ENCODE assay signal across 9 mouse cellular contexts in genomic region chr2:168248856-168249245, GRCm38 (mm10). TPM values are rescaled to one million over a fixed set of nuclear protein-coding genes. Genes with fewer than 3 reads are reported as not detected.
DNase-seq lines count a peak whose midpoint lies in the region; ATAC-seq and TF ChIP-seq lines count a peak whose summit lies in the region.
"Had no signal": no experiment of that assay in that cellular context is flagged by ENCODE, and none has a peak within 500 bp of the region (broad histone marks: within the 10 kb centered on the region; RNA-seq: fewer than 3 reads in every experiment).

No protein-coding gene starts in this region.

- no peaks in the 10 kb centered on the region for H3K36me3 ChIP-seq in hindbrain, embryonic 10.5 days
- H3K36me3 ChIP-seq in hindbrain, embryonic 12.5 days = no peaks in the 10 kb centered on the region
- no peaks in the 10 kb centered on the region for H3K36me3 ChIP-seq in liver, postnatal 0 days (replicated peaks; ENCODE audit: insufficient read depth, low read length)
- H3K36me3 ChIP-seq: limb, embryonic 13.5 days had no signal

- H3K4me1 ChIP-seq in hindbrain, embryonic 10.5 days (replicated peaks) = peaks cover 10% of the 10 kb centered on the region; the same call in 1 of the 2 replicates
- H3K4me1 ChIP-seq in hindbrain, embryonic 12.5 days = peaks cover 4% of the 10 kb centered on the region; the same call in 1 of the 2 replicates
- no peaks in the 10 kb centered on the region for H3K4me1 ChIP-seq in liver, postnatal 0 days (ENCODE audit: insufficient read depth)

- TF ChIP-seq EP300 in liver, postnatal 0 days (IDR thresholded peaks at IDR 0.05; ENCODE audit: low read depth) = no peak

- H3K9ac ChIP-seq in hindbrain, embryonic 12.5 days = no peak overlapping the region
- H3K9ac ChIP-seq in liver, postnatal 0 days (replicated peaks) = no peak overlapping the region
- H3K9ac ChIP-seq: limb, embryonic 13.5 days had no signal

- no peak for ATAC-seq in hindbrain, embryonic 12.5 days (ENCODE audit: low FRiP score)
- no peak for ATAC-seq in liver, postnatal 0 days
- ATAC-seq in erythroblast, adult 5-6 weeks (replicated peaks; ENCODE audit: low FRiP score, poor library complexity, severe bottlenecking) = no peak

- no peak overlapping the region for H3K4me2 ChIP-seq in hindbrain, embryonic 12.5 days (replicated peaks)
- no peak overlapping the region for H3K4me2 ChIP-seq in liver, postnatal 0 days (ENCODE audit: low read depth, low read length)
- H3K4me2 ChIP-seq: limb, embryonic 13.5 days had no signal

- no peak overlapping the region for H3K4me3 ChIP-seq in hindbrain, embryonic 10.5 days
- no peak overlapping the region for H3K4me3 ChIP-seq in hindbrain, embryonic 12.5 days
- no peak overlapping the region for H3K4me3 ChIP-seq in liver, postnatal 0 days (ENCODE audit: low read depth, low read length)
- H3K4me3 ChIP-seq: limb, embryonic 13.5 days had no signal

- no peaks in the 10 kb centered on the region for H3K9me3 ChIP-seq in hindbrain, embryonic 10.5 days
- no peaks in the 10 kb centered on the region for H3K9me3 ChIP-seq in hindbrain, embryonic 12.5 days (replicated peaks)
- H3K9me3 ChIP-seq in liver, postnatal 0 days (ENCODE audit: low read length) = no peaks in the 10 kb centered on the region
- H3K9me3 ChIP-seq: limb, embryonic 13.5 days had no signal

- peak; percentile 56 for TF ChIP-seq CTCF in liver, postnatal 0 days (IDR thresholded peaks at IDR 0.05; ENCODE audit: low read depth)

- no peak overlapping the region for H3K27ac ChIP-seq in hindbrain, embryonic 10.5 days
- no peak overlapping the region for H3K27ac ChIP-seq in hindbrain, embryonic 12.5 days
- no peak overlapping the region for H3K27ac ChIP-seq in liver, postnatal 0 days (ENCODE audit: low read depth)
- H3K27ac ChIP-seq: limb, embryonic 13.5 days had no signal

- peak; percentile 31 for DNase-seq in hindbrain, embryonic 10.5 days (ENCODE audit: low spot score)
- DNase-seq in B cell, adult 2 months = peak; percentile 67 to 72
- peak; percentile 16 for DNase-seq in brain, adult 2 months (ENCODE audit: low read depth, low spot score)
- peak; percentile 53 for DNase-seq in liver, postnatal 0 days
- DNase-seq in neural tube, embryonic 10.5 days (ENCODE audit: extremely low spot score, low spot score) = no peak
- no peak for DNase-seq in adrenal gland, postnatal 4 days (ENCODE audit: low spot score in 2 of 2)

- WGBS in hindbrain, embryonic 10.5 days = 17% methylated on average over 2 of the region's 2 CpGs
- whole genome bisulfite sequencing in hindbrain, embryonic 12.5 days = 19% methylated on average over 2 of the region's 2 CpGs
- 13% methylated on average over 2 of the region's 2 CpGs for WGBS in liver, postnatal 0 days (ENCODE audit: insufficient replicate concordance)

- H3K27me3 ChIP-seq in hindbrain, embryonic 10.5 days (ENCODE audit: insufficient read depth, poor library complexity, severe bottlenecking) = peaks cover 11% of the 10 kb centered on the region; the same call in 1 of the 2 replicates
- peaks cover 5% of the 10 kb centered on the region; the same call in 1 of the 2 replicates for H3K27me3 ChIP-seq in hindbrain, embryonic 12.5 days
- 0 out of 2 replicates have a peak, but pooled peaks cover 4% of the 10 kb centered on the region for H3K27me3 ChIP-seq in liver, postnatal 0 days (ENCODE audit: insufficient read depth, low read length)
- H3K27me3 ChIP-seq: limb, embryonic 13.5 days had no signal

RNA-seq across cellular contexts. Expression of gene Mocs3, which starts 18.4 kb away (rescaled TPM):
- polyA plus RNA-seq in hindbrain, embryonic 10.5 days (2016; fragmentation: Nextera tagmentation; extraction: Ambion mirVana) = 7.0 and 7.6 TPM in 2 replicates
- polyA plus RNA-seq in hindbrain, embryonic 12.5 days (2016; fragmentation: Nextera tagmentation; extraction: Ambion mirVana) = 12.2 and 13.7 TPM in 2 replicates
- 3.6 and 4.9 TPM in 2 replicates for polyA plus RNA-seq in liver, postnatal 0 days (2015; fragmentation: Nextera tagmentation; extraction: Ambion mirVana)
- total RNA-seq in erythroblast, adult 5-6 weeks (2015; ENCODE audit: low replicate concordance) = 1.0 and 1.3 TPM in 2 replicates
- 2.4 TPM in 1 of 2 replicates, not detected in the other for total RNA-seq in erythroblast, adult 5-6 weeks (2017; ENCODE audit: low replicate concordance)
- total RNA-seq in adrenal gland, postnatal 4 days (2021) = 10 to 100 TPM; 13.4 to 13.6 TPM

RNA-seq across cellular contexts. Expression of gene Dpm1, which starts 18.5 kb away (rescaled TPM):
- 72.3 and 78.8 TPM in 2 replicates for polyA plus RNA-seq in hindbrain, embryonic 10.5 days (2016; fragmentation: Nextera tagmentation; extraction: Ambion mirVana)
- polyA plus RNA-seq in hindbrain, embryonic 12.5 days (2016; fragmentation: Nextera tagmentation; extraction: Ambion mirVana) = 77.2 and 83.6 TPM in 2 replicates
- 87.3 and 105 TPM in 2 replicates for polyA plus RNA-seq in liver, postnatal 0 days (2015; fragmentation: Nextera tagmentation; extraction: Ambion mirVana)
- total RNA-seq in erythroblast, adult 5-6 weeks (2015; ENCODE audit: low replicate concordance) = 113 and 131 TPM in 2 replicates
- total RNA-seq in erythroblast, adult 5-6 weeks (2017; ENCODE audit: low replicate concordance) = 37.8 and 105 TPM in 2 replicates
- 100 to 1,000 TPM in 1 of 2 experiments, 10 to 100 TPM in 1; 93.0 to 109 TPM for total RNA-seq in adrenal gland, postnatal 4 days (2021)

RNA-seq across cellular contexts. Expression of gene Gm20716, which starts 18.7 kb away (rescaled TPM):
- 15.6 and 16.7 TPM in 2 replicates for polyA plus RNA-seq in hindbrain, embryonic 10.5 days (2016; fragmentation: Nextera tagmentation; extraction: Ambion mirVana)
- 21.7 and 22.8 TPM in 2 replicates for polyA plus RNA-seq in hindbrain, embryonic 12.5 days (2016; fragmentation: Nextera tagmentation; extraction: Ambion mirVana)
- 1.9 and 2.8 TPM in 2 replicates for polyA plus RNA-seq in liver, postnatal 0 days (2015; fragmentation: Nextera tagmentation; extraction: Ambion mirVana)
- 15.5 and 30.9 TPM in 2 replicates for total RNA-seq in erythroblast, adult 5-6 weeks (2015; ENCODE audit: low replicate concordance)
- total RNA-seq in erythroblast, adult 5-6 weeks (2017; ENCODE audit: low replicate concordance) = 29.1 and 31.1 TPM in 2 replicates
- 10 to 100 TPM; 34.4 to 43.4 TPM for total RNA-seq in adrenal gland, postnatal 4 days (2021)

RNA-seq across cellular contexts. Expression of gene Kcng1, which starts 32.7 kb away (rescaled TPM):
- polyA plus RNA-seq in hindbrain, embryonic 10.5 days (2016; fragmentation: Nextera tagmentation; extraction: Ambion mirVana) = 2.2 and 3.2 TPM in 2 replicates
- polyA plus RNA-seq in hindbrain, embryonic 12.5 days (2016; fragmentation: Nextera tagmentation; extraction: Ambion mirVana) = 1.0 and 1.2 TPM in 2 replicates
- 0.07 TPM in 1 of 2 replicates, not detected in the other for polyA plus RNA-seq in liver, postnatal 0 days (2015; fragmentation: Nextera tagmentation; extraction: Ambion mirVana)
- 0.58 TPM in 1 of 2 replicates, not detected in the other for total RNA-seq in erythroblast, adult 5-6 weeks (2015; ENCODE audit: low replicate concordance)
- not detected in 2 replicates for total RNA-seq in erythroblast, adult 5-6 weeks (2017; ENCODE audit: low replicate concordance)
- under 1 TPM; 0.25 to 0.48 TPM for total RNA-seq in adrenal gland, postnatal 4 days (2021)

RNA-seq across cellular contexts. Expression of gene Adnp, which starts 41.9 kb away (rescaled TPM):
- 2.3 and 2.7 TPM in 2 replicates for polyA plus RNA-seq in hindbrain, embryonic 10.5 days (2016; fragmentation: Nextera tagmentation; extraction: Ambion mirVana)
- polyA plus RNA-seq in hindbrain, embryonic 12.5 days (2016; fragmentation: Nextera tagmentation; extraction: Ambion mirVana) = 19.1 and 20.6 TPM in 2 replicates
- polyA plus RNA-seq in liver, postnatal 0 days (2015; fragmentation: Nextera tagmentation; extraction: Ambion mirVana) = 3.5 and 4.0 TPM in 2 replicates
- 10.6 and 12.7 TPM in 2 replicates for total RNA-seq in erythroblast, adult 5-6 weeks (2015; ENCODE audit: low replicate concordance)
- total RNA-seq in erythroblast, adult 5-6 weeks (2017; ENCODE audit: low replicate concordance) = 0.17 and 5.4 TPM in 2 replicates
- total RNA-seq in adrenal gland, postnatal 4 days (2021) = 10 to 100 TPM; 81.3 to 94.6 TPM

Comparison
In these comparisons a context has a peak if more than half of its experiments do, and no peak if none do; other contexts are left out.
1. DNase-seq: peak in hindbrain, embryonic 10.5 days (single experiment), B cell, adult 2 months (2 of 2), brain, adult 2 months (single experiment) and liver, postnatal 0 days (single experiment); none in neural tube, embryonic 10.5 days (single experiment) and adrenal gland, postnatal 4 days (0 of 2).